Mouse (Mus musculus) myocyte (in vitro differentiated cells): Measurements from ENCODE around the gene Ptprm. TPM values are rescaled to one million over a fixed set of nuclear protein-coding genes. Genes with fewer than 3 reads are reported as not detected.

Source experiments
- H3K27me3 ChIP-seq: one replicate; pipeline ENCODE4 v1.6.1; 2011; ENCODE audit not compliant: control insufficient read depth, insufficient read depth, insufficient read length
- H3K36me3 ChIP-seq: one replicate; pipeline ENCODE4 v1.6.1; 2011; ENCODE audit not compliant: control insufficient read depth, insufficient read depth
- H3K4me2 ChIP-seq: one replicate; pipeline ENCODE4 v1.6.1; 2011; ENCODE audit warnings: low read depth, control low read depth
- H3K4me3 ChIP-seq: one replicate; pipeline ENCODE4 v1.5.1; 2011; ENCODE audit warnings: mild to moderate bottlenecking, control low read depth, moderate library complexity
- H3K79me2 ChIP-seq: one replicate; pipeline ENCODE4 v1.6.1; 2011; ENCODE audit not compliant: control insufficient read depth, insufficient read depth
- H3ac ChIP-seq: one replicate; pipeline ENCODE4 v1.6.1; 2011; ENCODE audit not compliant: control insufficient read depth, insufficient read length
- CEBPB ChIP-seq: IDR thresholded peaks from 2 replicates; pipeline ENCODE4 v1.6.1; 2011; ENCODE audit warnings: mild to moderate bottlenecking, moderate library complexity; ENCODE audit not compliant: poor library complexity, insufficient read depth, severe bottlenecking
- E2F4 ChIP-seq: IDR thresholded peaks from one replicate; pipeline ENCODE4 v1.6.1; 2011; ENCODE audit warnings: mild to moderate bottlenecking, control low read depth, moderate library complexity; ENCODE audit not compliant: insufficient read depth
- MAX ChIP-seq: IDR thresholded peaks from one replicate; pipeline ENCODE4 v1.6.1; 2011; ENCODE audit warnings: low read depth, mild to moderate bottlenecking, control low read depth
- MYOD1 ChIP-seq, 3 experiments: IDR thresholded peaks; one replicate each; pipeline ENCODE4 v1.6.1; 2011; ENCODE audit warnings: control low read depth in 2 of 3, low read depth in 2 of 3, mild to moderate bottlenecking in 2 of 3, moderate library complexity in 1 of 3; ENCODE audit not compliant: insufficient read length in 2 of 3, control insufficient read depth in 1 of 3
- MYOG ChIP-seq, 3 experiments: IDR thresholded peaks; one replicate each; pipeline ENCODE4 v1.6.1; 2011; ENCODE audit warnings: control low read depth in 2 of 3, low read depth in 2 of 3, mild to moderate bottlenecking in 2 of 3; ENCODE audit not compliant: insufficient read length in 2 of 3, control insufficient read depth in 1 of 3, insufficient read depth in 1 of 3
- POLR2A ChIP-seq: IDR thresholded peaks from one replicate; pipeline ENCODE4 v1.6.1; 2011; ENCODE audit warnings: low read depth, mild to moderate bottlenecking, control low read depth, moderate library complexity; ENCODE audit not compliant: insufficient read length
- POLR2AphosphoS2 ChIP-seq: IDR thresholded peaks from one replicate; pipeline ENCODE4 v1.6.1; 2011; ENCODE audit warnings: low read depth, control low read depth; ENCODE audit not compliant: insufficient read length
- REST ChIP-seq: IDR thresholded peaks from one replicate; pipeline ENCODE4 v1.6.1; 2011; ENCODE audit warnings: mild to moderate bottlenecking, control low read depth, moderate library complexity; ENCODE audit not compliant: insufficient read depth, insufficient read length
- SRF ChIP-seq: IDR thresholded peaks from one replicate; pipeline ENCODE4 v1.6.1; 2011; ENCODE audit warnings: low read depth; ENCODE audit not compliant: control insufficient read depth, insufficient read length
- TCF12 ChIP-seq: IDR thresholded peaks from one replicate; pipeline ENCODE4 v1.6.1; 2011; ENCODE audit warnings: mild to moderate bottlenecking, control low read depth; ENCODE audit not compliant: poor library complexity, insufficient read depth, severe bottlenecking
- TCF3 ChIP-seq: IDR thresholded peaks from one replicate; pipeline ENCODE4 v1.6.1; 2011; ENCODE audit warnings: low read depth, control low read depth; ENCODE audit not compliant: insufficient read length
- USF1 ChIP-seq: IDR thresholded peaks from one replicate; pipeline ENCODE4 v1.6.1; 2011; ENCODE audit warnings: low read depth, mild to moderate bottlenecking, control low read depth, moderate library complexity
- polyA plus RNA-seq: library from polyadenylated mRNA; unstranded; fragments of >200 nt; fragmentation: generic; extraction: Trizol; gene quantifications from one replicate; pipeline ENCODE4 v1.2.1, GENCODE M21; 2012; ENCODE audit warnings: missing spikeins

The Ptprm gene
- polyA plus RNA-seq, 1 experiment: 6.5 TPM

GRCm38 (mm10) chr17:67257780-67258179 lies 96.5 kb downstream of the Ptprm start:
- Histone ChIP-seq H3K79me2 (no peaks in the 10 kb centered on the region), H3K36me3 (no peaks in the 10 kb centered on the region), H3K4me2 (no peak overlapping the region), H3K4me3 (no peak overlapping the region), H3ac (no peak overlapping the region), H3K27me3 (no peaks in the 10 kb centered on the region)
- TF ChIP-seq POLR2AphosphoS2 (no peak), POLR2A (no peak), MAX (no peak), CEBPB (no peak), REST (no peak)

GRCm38 (mm10) chr17:67256171-67256570 lies 98.1 kb downstream of the Ptprm start:
- H3K79me2 ChIP-seq: no peaks in the 10 kb centered on the region
- no peak overlapping the region for H3K4me2 ChIP-seq
- TF ChIP-seq TCF3 (no peak), POLR2A (no peak), TCF12 (no peak), MYOG (IDR thresholded peaks at IDR 0.05; ENCODE audit: control insufficient read depth in 1 of 3, insufficient read depth in 1 of 3, insufficient read length in 2 of 3, low read depth in 2 of 3) (no peak), REST (no peak), MYOD1 (IDR thresholded peaks at IDR 0.05; ENCODE audit: control insufficient read depth in 1 of 3, insufficient read length in 2 of 3, low read depth in 2 of 3) (no peak), POLR2AphosphoS2 (no peak), E2F4 (no peak), SRF (no peak), USF1 (no peak), CEBPB (no peak), MAX (no peak)
- no peaks in the 10 kb centered on the region for H3K27me3 ChIP-seq
- no peaks in the 10 kb centered on the region for H3K36me3 ChIP-seq
- H3ac ChIP-seq: no peak overlapping the region
- H3K4me3 ChIP-seq: no peak overlapping the region

DNA sequence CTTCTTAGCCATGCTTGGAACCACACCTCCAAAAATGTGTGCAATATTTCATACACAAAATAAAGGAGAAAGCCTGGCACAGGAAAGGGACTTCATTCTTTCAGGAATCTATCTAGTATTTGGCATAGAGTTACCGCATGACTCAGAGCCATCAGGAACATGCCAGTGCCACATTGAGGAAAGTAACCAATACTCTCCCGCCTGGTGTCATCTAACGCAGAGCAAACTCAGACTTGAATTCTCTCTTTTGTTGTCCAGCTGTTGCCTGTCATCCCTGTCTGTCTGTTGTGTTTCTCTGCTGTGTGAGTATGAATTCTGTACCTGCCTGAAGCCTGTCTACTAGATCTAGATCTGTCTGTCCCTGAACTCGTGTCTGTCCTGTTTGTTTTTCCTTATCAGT lies 100.8 kb downstream of the Ptprm start:
- H3K4me2 ChIP-seq: peak overlapping the region; percentile 44
- H3ac ChIP-seq: no peak overlapping the region
- peak; percentile 84 to 91 (median 89) for TF ChIP-seq MYOD1 (IDR thresholded peaks at IDR 0.05; ENCODE audit: control insufficient read depth in 1 of 3, insufficient read length in 2 of 3, low read depth in 2 of 3)
- peak in 1 of 3 experiments; percentile 6 for TF ChIP-seq MYOG (IDR thresholded peaks at IDR 0.05; ENCODE audit: control insufficient read depth in 1 of 3, insufficient read depth in 1 of 3, insufficient read length in 2 of 3, low read depth in 2 of 3)
- TF ChIP-seq MAX: no peak
- no peaks in the 10 kb centered on the region for H3K27me3 ChIP-seq
- H3K36me3 ChIP-seq: no peaks in the 10 kb centered on the region
- no peak overlapping the region for H3K4me3 ChIP-seq
- no peaks in the 10 kb centered on the region for H3K79me2 ChIP-seq

DNA sequence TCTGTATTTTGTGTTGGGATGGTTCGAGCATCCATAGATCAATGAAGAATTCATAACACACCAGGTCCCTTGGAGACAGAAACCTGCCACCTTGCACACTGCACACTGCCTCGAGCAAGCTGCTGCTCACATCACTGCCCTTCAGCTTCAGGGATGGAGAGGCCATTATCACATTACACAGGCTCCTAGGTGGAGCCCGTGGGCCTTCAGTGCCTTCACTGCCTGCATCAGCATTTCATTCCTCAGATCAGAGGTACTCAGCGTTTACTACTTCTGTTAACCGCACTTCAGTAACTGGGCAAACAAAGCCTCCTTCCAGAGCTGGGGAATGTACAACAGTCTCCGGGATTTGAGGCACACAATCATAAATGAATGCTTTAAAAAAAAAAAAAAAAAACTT lies 101.3 kb downstream of the Ptprm start:
- H3K36me3 ChIP-seq: no peaks in the 10 kb centered on the region
- TF ChIP-seq MYOG (IDR thresholded peaks at IDR 0.05; ENCODE audit: control insufficient read depth in 1 of 3, insufficient read depth in 1 of 3, insufficient read length in 2 of 3, low read depth in 2 of 3): no peak
- no peak for TF ChIP-seq SRF
- no peak for TF ChIP-seq POLR2AphosphoS2
- peak overlapping the region; percentile 44 for H3K4me2 ChIP-seq
- H3K4me3 ChIP-seq: no peak overlapping the region
- H3ac ChIP-seq: no peak overlapping the region
- H3K79me2 ChIP-seq: no peaks in the 10 kb centered on the region
- H3K27me3 ChIP-seq: no peaks in the 10 kb centered on the region

GRCm38 (mm10) chr17:67245273-67245875 lies 108.9 kb downstream of the Ptprm start:
- no peak overlapping the region for H3K4me2 ChIP-seq
- H3ac ChIP-seq: no peak overlapping the region

More at GRCm38 (mm10) chr17:67245273-67245875, 108.9 kb downstream of the Ptprm start:
- no peak overlapping the region for H3K4me3 ChIP-seq
- H3K27me3 ChIP-seq: no peaks in the 10 kb centered on the region
- no peaks in the 10 kb centered on the region for H3K36me3 ChIP-seq
- H3K79me2 ChIP-seq: no peaks in the 10 kb centered on the region
- TF ChIP-seq CEBPB (no peak), SRF (no peak)
